Mouse (Mus musculus) right cerebral cortex, adult 2 months (tissue): ENCODE results near the gene Alx1.

Source experiments
- DNase-seq, 2 experiments: peaks; one replicate each; pipeline ENCODE4 v3.0.0; 2021 to 2022; ENCODE audit warnings: low spot score in 2 of 2

The Alx1 gene

GRCm38 (mm10) chr10:103029730-103030490, at the start of gene Alx1:
Alx1 (minus strand) TSS chr10:103030215.
- no peak for DNase-seq

- DNase-seq: no peak
Measured at GRCm38 (mm10) chr10:103049593-103049992, 19.6 kb upstream of the Alx1 start.

GRCm38 (mm10) chr10:103046623-103047022, 16.6 kb upstream of the Alx1 start:
- no peak for DNase-seq

- no peak for DNase-seq
Measured at GRCm38 (mm10) chr10:103045019-103045418, 15.0 kb upstream of the Alx1 start.

GRCm38 (mm10) chr10:103035002-103035640, 5.1 kb upstream of the Alx1 start:
- DNase-seq: no peak

- DNase-seq: no peak
Measured at GRCm38 (mm10) chr10:103030931-103031330, 916 bp upstream of the Alx1 start.

GRCm38 (mm10) chr10:103029132-103029729, 784 bp downstream of the Alx1 start:
- no peak for DNase-seq

- no peak for DNase-seq
Measured at GRCm38 (mm10) chr10:103028253-103029131, 1.5 kb downstream of the Alx1 start.

GRCm38 (mm10) chr10:103027931-103028252, 2.1 kb downstream of the Alx1 start:
- DNase-seq: no peak

GRCm38 (mm10) chr10:103027226-103027930, 2.6 kb downstream of the Alx1 start:
- no peak for DNase-seq

- DNase-seq: no peak
Measured at GRCm38 (mm10) chr10:103026636-103027225, 3.3 kb downstream of the Alx1 start.

- DNase-seq: no peak
Measured at GRCm38 (mm10) chr10:103002556-103002955, 27.5 kb downstream of the Alx1 start.

- DNase-seq: no peak
Measured at GRCm38 (mm10) chr10:103000902-103001301, 29.1 kb downstream of the Alx1 start.

GRCm38 (mm10) chr10:102999584-102999983, 30.4 kb downstream of the Alx1 start:
- DNase-seq: no peak

- no peak for DNase-seq
Measured at GRCm38 (mm10) chr10:102975106-102975505, 54.9 kb downstream of the Alx1 start.

- DNase-seq: no peak
Measured at GRCm38 (mm10) chr10:102959602-102960001, 70.4 kb downstream of the Alx1 start.
